Mouse (Mus musculus): ENCODE results near the gene Macf1.

Gene Macf1

GRCm38 (mm10) chr4:123598519-123599228 lies 85.5 kb downstream of the Macf1 start:
- DNase-seq (ENCODE audit: low read depth, low spot score): no peak

DNA sequence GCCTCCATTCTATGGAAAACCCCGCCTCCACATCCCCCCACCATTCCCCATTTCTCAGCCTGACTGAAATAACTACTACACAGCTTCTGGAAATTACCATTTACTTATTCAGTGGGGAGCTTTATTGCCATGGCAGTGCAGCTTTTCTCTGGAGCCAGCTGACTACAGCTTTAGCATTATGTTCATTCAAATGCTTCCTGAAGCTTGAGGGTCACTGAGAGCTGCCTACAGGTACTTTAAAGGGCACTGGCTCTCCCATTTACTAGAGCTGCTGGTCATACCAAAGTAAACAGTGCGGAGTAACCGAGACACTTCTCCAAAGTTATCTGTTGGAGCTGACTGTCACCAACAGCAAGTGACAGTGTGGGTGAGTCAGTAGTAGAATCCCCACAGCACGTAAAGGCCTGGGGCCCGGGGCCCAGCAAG lies 89.8 kb downstream of the Macf1 start:
- no peak for DNase-seq (ENCODE audit: low read depth, low spot score)

DNA sequence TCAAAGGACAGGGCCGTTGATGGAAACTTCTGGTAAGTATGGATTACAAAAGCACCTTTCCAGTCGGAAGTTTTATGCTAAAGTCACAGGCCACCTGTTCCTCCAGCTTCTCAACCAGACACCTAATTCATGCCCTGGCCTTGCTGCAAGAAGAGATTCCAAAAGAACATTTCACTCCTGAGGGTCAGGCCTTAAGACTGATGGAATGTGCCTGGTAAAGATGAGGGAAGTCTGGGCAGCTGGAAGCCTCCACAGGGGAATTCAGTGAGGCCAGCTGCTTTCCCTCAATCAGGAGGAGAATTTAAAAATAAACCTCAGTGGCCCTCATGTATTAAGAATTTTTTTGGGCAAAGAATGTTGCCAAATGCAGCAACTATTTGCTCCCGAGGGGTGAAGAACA lies 90.5 kb downstream of the Macf1 start:
- DNase-seq (ENCODE audit: low read depth, low spot score): peak; percentile 46

- no peak for DNase-seq (ENCODE audit: low read depth, low spot score)
Measured at GRCm38 (mm10) chr4:123592046-123592445, 92.1 kb downstream of the Macf1 start.

DNA sequence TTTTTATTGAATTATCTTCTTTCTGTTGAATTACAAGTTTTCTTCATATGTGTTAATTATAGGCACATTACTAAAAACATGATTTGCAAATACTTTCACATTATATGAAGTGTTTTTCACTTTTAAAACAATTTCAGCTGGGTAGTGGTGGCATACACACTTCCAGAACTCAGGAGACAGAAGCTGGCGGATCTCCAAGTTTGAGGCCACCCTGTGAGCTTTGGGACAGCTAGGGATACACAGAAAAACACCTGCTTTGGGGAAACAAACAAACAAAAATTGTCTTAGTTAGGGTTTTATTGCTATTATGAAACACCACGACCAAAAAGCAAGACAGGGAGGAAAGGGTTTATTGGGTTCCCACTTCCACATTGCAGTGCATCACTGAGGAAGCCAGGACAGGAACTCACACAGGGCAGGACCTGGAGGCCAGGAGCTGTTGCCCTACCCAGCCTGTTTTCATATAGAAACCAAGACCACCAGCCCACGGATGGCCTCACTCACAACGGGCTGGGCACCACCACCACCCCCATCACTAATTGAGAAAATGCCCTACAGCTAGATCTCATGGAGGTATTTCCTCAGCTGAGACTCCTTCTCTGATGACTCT lies 93.0 kb downstream of the Macf1 start:
- no peak for DNase-seq (ENCODE audit: low read depth, low spot score)

- DNase-seq (ENCODE audit: low read depth, low spot score): no peak
Measured at GRCm38 (mm10) chr4:123589496-123589895, 94.7 kb downstream of the Macf1 start.

GRCm38 (mm10) chr4:123588353-123589301 lies 95.5 kb downstream of the Macf1 start:
- DNase-seq (ENCODE audit: low read depth, low spot score): peak; percentile 48

- DNase-seq (ENCODE audit: low read depth, low spot score): no peak
Measured at GRCm38 (mm10) chr4:123587616-123588015, 96.5 kb downstream of the Macf1 start.

DNA sequence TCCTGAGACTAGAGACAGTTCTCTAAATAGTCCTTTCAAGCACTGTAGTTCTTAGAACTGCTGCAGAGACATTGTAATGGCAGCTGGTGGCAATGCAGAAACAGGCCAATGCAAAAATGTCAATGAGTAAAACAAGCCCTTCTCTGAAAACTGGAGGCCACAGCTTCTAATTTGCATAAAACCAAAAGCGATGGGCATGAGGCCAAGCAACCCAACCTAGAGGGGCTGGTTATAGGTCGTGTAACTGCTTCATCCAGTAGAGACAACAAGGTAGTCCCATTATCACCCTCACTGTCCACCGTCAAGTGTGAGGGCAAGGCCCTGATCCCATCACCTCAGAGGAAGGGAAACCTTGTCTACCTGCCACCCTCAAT lies 99.5 kb downstream of the Macf1 start:
- DNase-seq (ENCODE audit: low read depth, low spot score): no peak

DNA sequence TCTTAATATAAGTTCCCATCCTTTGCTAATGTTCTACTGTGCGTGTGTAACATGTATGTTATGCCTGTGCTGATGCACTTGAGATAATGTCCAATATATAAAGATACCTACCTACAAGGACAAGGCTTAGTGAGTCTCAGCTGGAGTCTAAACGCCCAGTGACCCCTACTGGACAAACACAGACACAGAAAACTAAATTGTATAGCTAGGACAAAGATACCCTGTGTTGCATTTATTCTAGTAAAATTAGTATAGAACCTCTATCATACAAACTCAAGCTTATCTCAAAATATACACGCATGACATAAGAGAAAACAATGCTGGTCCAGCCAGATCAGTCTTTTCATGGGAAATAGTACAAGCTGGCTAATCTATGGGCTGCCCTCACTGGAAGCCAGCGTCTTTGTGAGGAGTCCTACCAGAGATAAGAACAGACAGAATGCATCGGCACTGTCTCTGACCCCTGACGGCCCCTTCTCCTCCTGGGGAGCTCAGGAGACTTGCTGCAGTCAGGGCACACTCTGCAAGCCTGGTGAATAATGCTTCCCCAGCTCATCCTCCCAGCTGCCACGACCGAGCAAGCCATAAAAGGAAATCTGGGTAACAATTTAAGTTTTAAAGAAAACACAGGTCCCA lies 100.0 kb downstream of the Macf1 start:
- DNase-seq (ENCODE audit: low read depth, low spot score): no peak

- no peak for DNase-seq (ENCODE audit: low read depth, low spot score)
Measured at GRCm38 (mm10) chr4:123577469-123578088, 106.6 kb downstream of the Macf1 start.

DNA sequence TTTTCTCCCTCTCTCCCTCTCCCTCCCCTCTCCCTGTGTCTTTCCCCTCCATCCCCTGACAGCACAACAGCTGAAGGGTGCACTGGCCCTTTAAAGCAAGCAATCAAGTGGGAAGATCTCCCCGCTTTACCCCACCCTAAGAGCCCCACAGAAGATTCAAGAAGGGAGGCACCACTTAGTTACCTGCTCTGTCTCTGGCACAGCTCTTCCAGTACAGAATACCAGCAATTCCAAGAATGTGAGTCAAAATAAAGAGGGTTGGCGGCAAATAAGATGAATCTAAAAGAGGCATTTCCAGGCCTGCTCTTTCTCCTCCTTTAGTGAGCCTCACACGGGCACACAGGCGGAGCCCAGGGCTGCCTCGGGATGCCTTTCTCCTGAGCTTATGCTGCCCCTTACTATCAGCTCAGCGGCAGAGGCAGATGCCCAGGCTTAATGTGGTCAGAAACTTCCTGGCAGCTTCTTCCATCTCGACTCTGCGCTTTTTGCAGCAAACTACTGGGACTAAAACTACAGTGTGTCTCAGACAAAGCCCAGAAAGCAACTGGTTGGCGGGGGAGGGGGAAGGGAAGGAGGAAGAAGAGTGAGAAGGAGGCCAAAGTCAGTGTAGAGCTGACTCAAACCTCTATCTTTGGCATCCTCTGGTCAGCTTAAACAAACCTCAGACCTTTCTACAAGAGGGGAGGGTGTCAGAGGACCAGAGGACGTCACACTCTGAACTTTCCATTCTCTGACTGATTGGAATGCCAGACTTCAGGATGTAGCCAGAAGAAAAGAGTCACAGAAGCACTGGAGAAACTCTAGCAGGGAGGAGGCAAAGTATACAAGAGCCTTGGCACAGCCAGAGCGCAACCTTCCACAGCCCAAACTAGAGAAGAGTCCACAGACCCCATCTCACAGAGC lies 111.5 kb downstream of the Macf1 start:
- DNase-seq (ENCODE audit: low read depth, low spot score): peak; percentile 20

DNA sequence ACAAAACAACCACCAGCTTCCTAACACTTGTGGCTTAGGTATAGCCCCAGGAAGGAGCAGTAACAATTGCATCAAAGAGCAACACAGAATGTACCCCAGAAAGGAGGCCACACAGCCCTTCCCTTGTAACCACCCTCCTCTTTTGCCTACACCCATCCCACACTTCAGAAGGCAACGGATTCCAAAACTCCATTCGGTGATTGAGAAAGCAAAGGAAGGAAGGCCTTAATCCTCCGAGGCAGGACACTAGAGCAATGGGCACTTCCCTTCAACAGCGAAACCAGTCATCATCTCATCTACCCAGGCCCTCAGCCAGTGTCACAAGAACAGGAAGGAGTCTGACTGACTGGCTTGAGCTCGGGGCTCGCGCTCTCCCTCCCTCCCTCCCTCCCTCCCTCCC lies 112.3 kb downstream of the Macf1 start:
- DNase-seq (ENCODE audit: low read depth, low spot score): no peak

GRCm38 (mm10) chr4:123565291-123565861 lies 118.8 kb downstream of the Macf1 start:
- no peak for DNase-seq (ENCODE audit: low read depth, low spot score)

- DNase-seq (ENCODE audit: low read depth, low spot score): peak; percentile 14
Measured at GRCm38 (mm10) chr4:123564051-123564791, 119.9 kb downstream of the Macf1 start.

- no peak for DNase-seq (ENCODE audit: low read depth, low spot score)
Measured at GRCm38 (mm10) chr4:123562177-123562815, 121.9 kb downstream of the Macf1 start.

- no peak for DNase-seq (ENCODE audit: low read depth, low spot score)
Measured at GRCm38 (mm10) chr4:123560896-123561295, 123.3 kb downstream of the Macf1 start.

DNA sequence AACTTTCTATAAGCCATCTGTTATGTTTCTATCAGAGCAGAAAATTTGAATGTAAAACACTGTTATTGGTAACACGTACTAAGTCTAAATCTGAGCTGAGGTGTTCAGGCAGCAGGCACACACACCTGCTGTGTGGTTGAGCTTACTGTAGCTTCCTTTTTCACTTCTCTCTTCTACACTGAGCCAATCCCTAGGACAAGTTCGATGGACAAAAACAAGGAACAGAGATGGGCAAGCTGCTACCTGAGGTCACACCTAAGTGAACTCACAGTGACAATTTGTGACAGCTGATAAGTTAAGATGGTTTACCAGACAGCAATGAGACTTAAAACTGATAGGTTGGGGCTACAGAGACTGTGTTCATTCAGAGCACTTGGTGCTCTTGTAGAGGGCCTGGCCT lies 125.7 kb downstream of the Macf1 start:
- no peak for DNase-seq (ENCODE audit: low read depth, low spot score)

DNA sequence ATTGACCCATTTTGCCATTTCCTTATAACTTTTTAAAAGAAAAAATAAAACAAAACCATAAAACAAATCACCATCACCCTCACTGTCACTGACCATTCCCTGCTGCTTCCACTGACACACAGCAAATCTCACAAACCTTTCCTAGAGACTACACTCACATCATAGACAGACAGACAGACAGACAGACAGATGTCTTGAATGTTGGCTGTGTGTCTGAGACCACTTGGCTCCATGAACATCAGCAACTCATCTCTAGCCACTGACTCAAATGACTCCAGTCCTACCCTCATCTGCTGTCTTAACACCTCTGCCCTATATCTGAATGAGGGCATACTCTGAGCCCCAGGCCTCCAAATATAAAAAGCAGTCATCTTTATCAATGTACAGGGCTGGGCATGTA lies 128.9 kb downstream of the Macf1 start:
- no peak for DNase-seq (ENCODE audit: low read depth, low spot score)

Measured in forelimb bud, embryonic 11.5 days (tissue).